Mouse (Mus musculus): ENCODE measurements around the gene Akap11. TPM values are rescaled to one million over a fixed set of nuclear protein-coding genes. Genes with fewer than 3 reads are reported as not detected.
A peak's percentile ranks its signal among the peaks of the same experiment; 100 is the strongest.
"Not testable (repeated sequence)": the region's sequence is repeated elsewhere in the genome, so short reads cannot be mapped to it uniquely, and the experiment has no call there.

The Akap11 gene
- 10 to 100 TPM; 30.2 to 36.8 TPM for total RNA-seq (2021)
- long read RNA-seq, experiment 1, partial matches to known transcripts: 0 of 10 reads
- long read RNA-seq, experiment 1, other reads (novel, unspliced or antisense): 10 of 10 reads
- long read RNA-seq, experiment 2, partial matches to known transcripts: 1 of 6 reads
- long read RNA-seq, experiment 2, other reads (novel, unspliced or antisense): 4 of 6 reads

DNA sequence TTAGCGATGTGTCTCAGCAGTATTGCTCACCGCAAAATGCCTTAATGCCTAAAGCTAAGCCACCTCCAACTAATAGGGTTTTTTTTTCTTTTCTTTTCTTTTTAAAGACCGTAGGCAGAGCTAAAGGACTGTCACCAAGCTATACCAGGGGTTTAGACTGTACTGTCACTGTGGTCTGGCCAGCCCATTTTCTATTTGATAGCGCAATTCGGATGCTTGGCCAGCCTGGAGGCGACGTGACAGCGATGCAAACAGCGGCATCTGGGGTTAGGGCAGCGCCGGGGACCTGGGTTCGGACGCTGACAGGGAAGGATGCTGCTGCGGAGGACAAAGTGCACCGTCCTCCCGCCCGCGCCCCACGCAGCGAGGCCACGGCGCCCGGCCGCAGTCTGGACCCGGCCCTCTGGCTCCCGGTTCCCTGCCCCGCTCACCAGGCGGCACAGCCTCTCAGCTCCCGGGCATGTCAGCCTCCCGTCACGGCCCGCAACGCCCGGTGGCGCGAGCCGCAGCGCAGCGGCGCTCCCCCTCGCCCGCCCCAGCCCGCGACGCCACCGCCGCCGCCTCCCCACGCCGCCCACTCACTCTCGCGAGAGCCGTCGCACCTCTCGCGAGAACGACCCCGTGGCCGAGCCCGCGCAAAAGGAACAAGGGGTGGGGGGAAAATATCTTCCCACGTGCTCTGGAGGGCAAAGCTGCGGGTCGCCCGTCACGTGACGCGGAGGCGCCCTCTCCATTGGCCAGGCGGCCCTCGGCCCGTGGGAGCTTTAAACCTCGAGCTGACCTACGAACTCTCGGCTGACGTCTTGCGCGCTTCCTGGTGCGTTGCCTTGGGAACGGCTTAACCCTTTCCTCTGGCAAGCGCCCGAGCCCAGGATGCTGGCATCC is at the start of gene Akap11:
TSS of gene Akap11 (minus strand) at position 528 of the 885 bp plus-strand sequence.
- peak; percentile 90 for DNase-seq

DNA sequence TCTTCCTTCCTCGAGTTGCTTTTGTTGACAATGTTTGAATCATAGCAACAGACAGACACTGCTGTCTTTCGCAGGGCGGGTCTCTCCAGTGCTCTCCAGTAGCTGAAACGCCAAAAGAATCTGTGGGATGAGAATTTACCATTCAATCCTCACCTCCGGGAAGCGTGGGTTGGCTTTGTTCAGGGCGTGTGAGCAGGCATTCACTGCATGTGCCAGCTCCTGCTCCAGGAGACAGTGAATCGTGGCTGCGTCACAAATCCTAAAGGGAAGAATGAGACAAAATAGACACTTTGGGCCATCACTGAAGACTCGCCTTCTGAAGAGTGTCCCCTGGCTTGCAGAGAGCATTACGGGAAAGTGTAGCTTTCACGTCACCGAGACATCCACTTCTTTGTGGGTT is 47.6 kb upstream of the Akap11 start:
- no peak for DNase-seq

GRCm38 (mm10) chr14:78583168-78583567 is 46.6 kb upstream of the Akap11 start:
- DNase-seq: no peak

GRCm38 (mm10) chr14:78575899-78576298 is 39.3 kb upstream of the Akap11 start:
- no peak for DNase-seq

DNA sequence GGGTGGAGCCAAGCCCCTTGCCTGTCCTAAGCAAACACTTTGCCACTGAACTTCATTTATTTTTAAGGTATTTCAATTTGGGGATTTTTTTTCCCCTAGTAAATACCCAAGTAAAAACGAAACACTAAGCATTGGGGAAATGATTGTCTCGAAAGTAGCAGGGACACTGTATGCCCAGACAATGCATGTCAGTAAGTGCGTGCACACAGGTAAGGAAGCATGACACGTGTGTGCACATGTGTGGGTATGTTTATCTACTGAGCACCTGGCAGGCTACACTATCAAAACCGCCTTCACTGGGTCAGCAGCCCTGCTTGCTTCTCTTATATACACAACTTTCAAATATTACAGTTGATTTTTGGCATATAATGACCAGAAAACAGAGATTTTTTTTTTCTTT is 31.8 kb upstream of the Akap11 start:
- DNase-seq: no peak

DNA sequence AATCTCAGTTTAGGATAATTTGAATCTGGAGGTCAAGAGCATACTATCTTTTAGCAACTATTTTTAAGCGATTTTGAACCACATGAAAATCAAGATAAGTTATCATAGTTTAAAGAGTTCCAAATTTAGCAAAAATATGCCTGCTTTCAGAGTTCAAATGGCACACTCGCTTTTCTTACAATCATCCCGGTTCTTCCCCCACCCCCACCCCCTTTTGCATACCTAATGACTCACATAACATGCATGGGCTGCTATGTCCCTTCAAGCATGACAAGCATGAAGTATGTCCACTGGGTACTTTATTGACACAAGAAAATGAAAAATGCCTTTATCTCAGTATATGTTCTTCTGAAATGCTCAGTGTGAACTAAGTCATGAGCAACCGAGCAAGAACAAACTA is 29.8 kb upstream of the Akap11 start:
- DNase-seq: no peak

DNA sequence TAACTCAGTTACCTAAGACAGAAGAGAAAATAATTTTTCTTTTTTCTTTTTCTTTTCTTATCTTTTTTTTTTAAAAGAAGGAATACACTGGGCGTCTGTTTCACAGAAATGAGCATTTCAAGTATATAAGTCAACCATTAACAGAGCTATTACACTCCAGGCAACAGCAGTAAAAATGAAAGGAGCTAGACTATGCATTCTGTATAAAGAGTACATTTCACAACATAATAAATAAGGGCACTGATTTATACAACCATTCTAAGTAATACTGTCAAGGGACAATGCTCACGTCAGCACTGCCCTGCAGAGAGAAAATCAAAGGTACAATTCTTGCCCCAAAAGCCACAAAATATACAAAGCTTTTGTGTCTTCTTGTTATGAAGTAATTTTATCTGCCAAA is 27.7 kb upstream of the Akap11 start:
- no peak for DNase-seq

GRCm38 (mm10) chr14:78563211-78563610 is 26.6 kb upstream of the Akap11 start:
- DNase-seq: no peak

- no peak for DNase-seq
Measured at GRCm38 (mm10) chr14:78562121-78562520, 25.5 kb upstream of the Akap11 start.

DNA sequence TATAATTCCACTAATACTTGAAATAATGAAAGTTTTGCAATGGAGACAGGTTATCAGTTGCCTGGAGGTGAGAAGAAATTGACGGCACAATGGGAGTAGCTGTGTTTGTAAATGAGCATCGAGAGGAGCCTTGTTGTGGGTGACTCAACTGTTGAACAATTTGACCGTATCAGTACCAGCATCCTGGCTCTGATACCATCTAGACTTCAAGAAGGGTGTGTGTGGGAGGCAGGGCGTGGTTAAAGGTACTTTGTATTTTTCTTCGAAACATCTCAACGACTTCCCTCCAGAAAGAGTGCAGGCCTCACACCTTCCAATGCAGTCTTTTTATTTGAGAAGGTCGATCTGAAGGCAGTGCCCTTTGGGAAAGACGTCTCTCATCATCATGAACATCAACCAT is 22.4 kb upstream of the Akap11 start:
- no peak for DNase-seq

GRCm38 (mm10) chr14:78554830-78555229 is 18.2 kb upstream of the Akap11 start:
- not testable (repeated sequence) for DNase-seq

- no peak for DNase-seq
Measured at GRCm38 (mm10) chr14:78553661-78554060, 17.1 kb upstream of the Akap11 start.

GRCm38 (mm10) chr14:78548807-78549206 is 12.2 kb upstream of the Akap11 start:
- no peak for DNase-seq

DNA sequence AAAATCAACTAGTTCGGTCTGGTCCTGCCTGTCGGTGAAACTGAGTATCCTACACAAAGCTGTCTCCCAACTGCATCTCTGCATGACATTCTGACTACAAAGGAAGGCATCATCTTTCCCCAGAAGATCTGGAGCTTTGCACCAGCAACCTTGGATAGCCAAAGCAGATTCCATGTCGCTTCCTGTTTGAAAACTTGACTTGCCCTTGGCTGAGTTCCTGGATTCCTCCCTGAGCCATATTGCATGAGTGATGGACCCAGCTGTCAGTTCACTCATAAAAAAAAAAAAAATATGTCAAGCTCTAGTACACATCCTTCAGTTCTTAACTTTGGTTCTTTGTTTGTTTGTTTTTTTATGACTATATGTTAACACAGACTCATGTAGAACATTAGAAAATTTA is 4.7 kb upstream of the Akap11 start:
- DNase-seq: no peak

- no peak for DNase-seq
Measured at GRCm38 (mm10) chr14:78539821-78540220, 3.2 kb upstream of the Akap11 start.

- DNase-seq: peak; percentile 33
Measured at GRCm38 (mm10) chr14:78538572-78539320, 2.1 kb upstream of the Akap11 start.

DNA sequence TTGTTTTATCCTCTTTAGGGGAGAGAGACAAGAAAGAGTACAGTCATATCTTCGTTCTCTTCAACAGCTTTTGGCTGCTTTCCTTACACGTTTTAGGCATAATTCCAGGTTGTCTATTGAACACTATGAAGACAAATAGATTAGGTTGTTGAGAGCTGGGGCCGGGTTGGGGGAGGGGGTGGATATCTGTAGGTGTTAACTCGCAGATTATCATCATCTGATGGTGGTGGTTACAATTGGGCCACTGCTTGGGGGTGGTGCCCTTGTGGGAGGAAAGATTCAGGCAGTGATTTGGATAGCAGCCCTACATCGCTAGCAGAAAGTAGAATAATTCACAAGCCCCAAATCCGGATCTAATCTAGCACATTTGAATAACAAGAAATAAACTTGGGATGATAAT is 943 bp upstream of the Akap11 start:
- DNase-seq: no peak

- DNase-seq: no peak
Measured at GRCm38 (mm10) chr14:78535366-78535765, 1.2 kb downstream of the Akap11 start.

GRCm38 (mm10) chr14:78534651-78535050 is 2.0 kb downstream of the Akap11 start:
- DNase-seq: no peak

DNA sequence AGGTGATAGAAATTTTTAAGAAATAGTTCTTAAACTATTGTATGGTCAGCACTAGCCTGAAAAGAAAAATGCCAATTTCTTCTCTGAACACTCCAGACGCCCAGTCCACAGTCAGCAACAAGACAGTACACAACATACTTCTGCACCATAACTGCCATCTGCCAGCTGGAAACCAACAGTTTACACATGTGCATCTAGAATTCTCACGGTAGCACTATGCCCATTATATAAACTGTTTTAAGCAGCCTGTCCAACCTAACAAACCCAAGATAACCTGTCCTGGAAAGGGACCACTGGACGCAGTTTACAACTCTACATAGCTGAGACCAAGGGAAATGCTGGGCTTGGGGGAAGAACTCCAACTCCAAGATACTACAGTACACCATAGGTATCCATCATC is 2.9 kb downstream of the Akap11 start:
- no peak for DNase-seq

DNA sequence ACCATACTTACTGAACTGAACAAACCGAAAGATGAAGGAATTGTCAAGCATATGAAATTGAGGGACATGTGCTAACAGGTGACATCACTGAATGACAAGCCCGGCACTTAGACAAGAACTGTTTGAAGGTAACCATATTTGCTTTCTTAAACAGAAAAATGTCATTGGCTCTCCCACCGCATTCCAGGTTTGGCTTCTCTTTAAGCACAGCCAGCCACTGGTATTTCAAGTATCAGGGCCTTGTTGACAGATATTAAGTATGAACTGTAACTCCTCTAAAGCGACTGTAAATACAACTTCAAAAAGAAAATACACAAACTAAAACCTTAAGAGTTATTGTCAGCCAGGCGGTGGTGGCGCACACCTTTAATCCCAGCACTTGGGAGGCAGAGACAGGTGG is 4.3 kb downstream of the Akap11 start:
- DNase-seq: no peak

DNA sequence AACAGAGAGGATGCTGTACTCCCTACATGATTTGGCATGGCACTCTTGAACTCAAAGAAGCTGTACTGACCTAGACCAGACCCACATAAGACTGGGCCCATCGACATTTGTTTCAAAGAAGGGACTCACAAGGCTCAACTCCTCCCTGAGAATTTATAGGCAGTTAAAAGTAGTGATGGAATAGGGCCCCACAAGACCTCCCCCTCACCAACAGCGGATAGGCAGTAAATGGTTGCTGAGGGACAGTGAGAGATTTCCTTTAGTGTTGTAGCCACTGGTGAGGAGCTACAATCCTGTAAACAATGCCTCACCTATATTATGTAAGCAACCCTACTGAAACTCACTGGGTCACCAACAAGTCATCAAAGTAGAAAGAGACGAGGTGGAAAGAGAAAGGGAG is 6.4 kb downstream of the Akap11 start:
- DNase-seq: no peak
